ENCODE assay signal across 25 mouse cellular contexts in the genomic region with DNA sequence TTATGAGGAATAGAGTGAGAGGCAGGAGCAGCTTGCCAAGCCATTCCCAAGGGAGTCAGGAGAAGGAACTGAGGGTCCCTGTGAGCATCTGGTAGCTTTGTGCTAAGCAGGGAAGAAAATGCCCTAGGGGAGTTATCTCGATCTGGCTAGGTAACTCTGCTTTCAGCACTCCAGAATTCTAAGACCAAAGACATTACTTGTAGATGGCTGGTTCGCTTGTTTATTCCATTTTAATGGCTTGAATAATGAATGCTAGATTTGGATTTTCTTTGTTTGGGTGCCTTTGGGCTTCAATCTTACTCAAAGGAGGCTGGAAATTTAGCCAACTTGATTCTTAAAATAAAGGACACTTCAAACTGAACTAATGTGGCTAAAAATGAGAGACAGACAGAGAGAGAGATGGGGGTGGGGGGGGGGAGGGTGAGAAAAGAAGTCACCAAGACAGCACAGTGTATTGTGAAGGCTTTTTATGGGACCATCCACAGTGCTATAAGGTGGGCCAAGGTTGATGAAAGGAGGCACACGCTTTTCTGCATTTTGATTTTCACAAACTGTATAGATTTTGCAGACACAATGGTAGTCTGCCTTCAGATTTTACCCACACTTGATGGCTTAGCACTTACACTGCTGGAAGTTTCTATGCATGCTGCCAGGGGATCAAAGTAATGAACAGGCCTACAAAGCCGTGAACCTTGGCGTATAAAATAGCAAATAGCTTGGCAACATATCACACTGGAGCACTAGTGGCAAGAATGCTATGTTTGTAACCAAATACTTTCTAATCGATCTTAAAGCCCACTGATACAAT.
"Had no signal": no experiment of that assay in that cellular context is flagged by ENCODE, and none has a peak within 500 bp of the region (broad histone marks: within the 10 kb centered on the region; RNA-seq: fewer than 3 reads in every experiment).

No protein-coding gene starts in this region.

- H3K9me3 ChIP-seq: kidney, embryonic 15.5 days; limb, embryonic 10.5 days; limb, embryonic 13.5 days; liver, embryonic 12.5 days; liver, embryonic 15.5 days; lung, embryonic 15.5 days; midbrain, embryonic 10.5 days; midbrain, embryonic 15.5 days; neural tube, embryonic 12.5 days; neural tube, embryonic 15.5 days had no signal

- H3K4me3 ChIP-seq: kidney, embryonic 15.5 days; limb, embryonic 10.5 days; limb, embryonic 13.5 days; liver, embryonic 12.5 days; liver, embryonic 15.5 days; lung, embryonic 15.5 days; megakaryocyte, embryonic 14.5 days; midbrain, embryonic 10.5 days; midbrain, embryonic 15.5 days; neural tube, embryonic 12.5 days; neural tube, embryonic 15.5 days had no signal

- H3K27ac ChIP-seq: kidney, embryonic 15.5 days; limb, embryonic 10.5 days; limb, embryonic 13.5 days; liver, embryonic 12.5 days; liver, embryonic 15.5 days; lung, embryonic 15.5 days; midbrain, embryonic 10.5 days; midbrain, embryonic 15.5 days; neural tube, embryonic 12.5 days; neural tube, embryonic 15.5 days; stomach, postnatal 0 days had no signal

- ATAC-seq: liver, embryonic 12.5 days; midbrain, embryonic 15.5 days had no signal

- H3K9ac ChIP-seq: kidney, embryonic 15.5 days; limb, embryonic 13.5 days; liver, embryonic 12.5 days; liver, embryonic 15.5 days; lung, embryonic 15.5 days; midbrain, embryonic 15.5 days; neural tube, embryonic 12.5 days; neural tube, embryonic 15.5 days had no signal

- H3K4me2 ChIP-seq: kidney, embryonic 15.5 days; limb, embryonic 13.5 days; liver, embryonic 12.5 days; liver, embryonic 15.5 days; lung, embryonic 15.5 days; midbrain, embryonic 15.5 days; neural tube, embryonic 12.5 days; neural tube, embryonic 15.5 days had no signal

- DNase-seq: kidney, adult 8-10 months; kidney, postnatal 10 days; kidney, postnatal 36 days; liver; lung, adult 18-20 months; lung, postnatal 10 days; lung, postnatal 36 days; right cerebral cortex, adult 18-20 months; right cerebral cortex, postnatal 14 days; right cerebral cortex, postnatal 4 days; thymus, adult 2 months; thymus, postnatal 14 days; thymus, postnatal 4 days had no signal

- H3K27me3 ChIP-seq: kidney, embryonic 15.5 days; limb, embryonic 13.5 days; liver, embryonic 12.5 days; liver, embryonic 15.5 days; lung, embryonic 15.5 days; megakaryocyte, embryonic 14.5 days; midbrain, embryonic 15.5 days; neural tube, embryonic 12.5 days; neural tube, embryonic 15.5 days had no signal

- H3K36me3 ChIP-seq: kidney, embryonic 15.5 days; limb, embryonic 10.5 days; limb, embryonic 13.5 days; liver, embryonic 12.5 days; liver, embryonic 15.5 days; lung, embryonic 15.5 days; midbrain, embryonic 10.5 days; midbrain, embryonic 15.5 days; neural tube, embryonic 12.5 days; neural tube, embryonic 15.5 days had no signal

- H3K4me1 ChIP-seq: limb, embryonic 10.5 days; limb, embryonic 13.5 days; liver, embryonic 12.5 days; liver, embryonic 15.5 days; lung, embryonic 15.5 days; megakaryocyte, embryonic 14.5 days; midbrain, embryonic 10.5 days; midbrain, embryonic 15.5 days; neural tube, embryonic 12.5 days; neural tube, embryonic 15.5 days had no signal
